Mouse (Mus musculus): Measurements from ENCODE around the gene Dlg2.

Gene Dlg2

GRCm38 (mm10) chr7:91582203-91582602, 1105.7 kb downstream of the Dlg2 start:
- no peak for DNase-seq (ENCODE audit: low spot score)

GRCm38 (mm10) chr7:91583566-91583965, 1107.1 kb downstream of the Dlg2 start:
- DNase-seq (ENCODE audit: low spot score), result no peak

GRCm38 (mm10) chr7:91591261-91592170, 1115.0 kb downstream of the Dlg2 start:
- DNase-seq (ENCODE audit: low spot score), result no peak

DNA sequence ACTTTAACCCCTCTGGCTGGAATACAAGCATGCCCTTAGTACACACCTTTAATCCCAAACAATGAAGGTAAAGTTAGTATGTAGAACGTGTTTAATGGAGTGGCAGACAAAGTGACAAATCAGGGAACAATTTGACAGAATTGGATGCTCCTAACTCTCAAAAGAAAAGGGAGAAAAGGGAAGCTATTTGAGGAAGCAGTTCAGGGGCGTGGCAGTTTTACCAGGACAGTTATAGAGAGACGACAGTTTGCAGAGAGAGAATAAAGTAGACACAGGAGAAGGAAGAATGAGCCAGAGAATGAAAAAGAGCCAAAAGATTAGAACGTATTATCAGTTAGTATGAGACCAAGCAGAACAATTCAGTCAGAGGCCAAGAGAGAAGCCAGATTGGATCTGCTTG, 1122.1 kb downstream of the Dlg2 start:
- no peak for DNase-seq (ENCODE audit: low spot score)

DNA sequence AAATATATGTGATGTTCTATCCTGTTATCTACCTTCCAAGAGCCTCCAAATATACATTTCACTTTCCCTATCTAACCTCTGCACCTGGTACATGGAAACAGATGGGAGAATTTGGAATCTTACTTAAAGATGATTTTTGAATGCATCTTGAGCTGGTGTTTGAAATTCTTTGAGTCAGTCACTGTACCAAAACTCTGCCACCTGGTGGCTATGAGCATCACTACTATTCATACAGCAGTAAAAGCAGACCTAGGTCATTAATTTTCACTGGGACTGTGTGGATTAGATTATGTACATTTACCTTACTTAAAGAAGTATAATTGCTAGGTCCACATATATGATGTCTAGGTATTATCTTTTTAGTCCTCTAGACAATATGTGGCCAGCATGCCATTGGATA, 1124.8 kb downstream of the Dlg2 start:
- DNase-seq (ENCODE audit: low spot score), result no peak

- DNase-seq (ENCODE audit: low spot score), result no peak
Observed at GRCm38 (mm10) chr7:91603561-91603960, 1127.1 kb downstream of the Dlg2 start.

DNA sequence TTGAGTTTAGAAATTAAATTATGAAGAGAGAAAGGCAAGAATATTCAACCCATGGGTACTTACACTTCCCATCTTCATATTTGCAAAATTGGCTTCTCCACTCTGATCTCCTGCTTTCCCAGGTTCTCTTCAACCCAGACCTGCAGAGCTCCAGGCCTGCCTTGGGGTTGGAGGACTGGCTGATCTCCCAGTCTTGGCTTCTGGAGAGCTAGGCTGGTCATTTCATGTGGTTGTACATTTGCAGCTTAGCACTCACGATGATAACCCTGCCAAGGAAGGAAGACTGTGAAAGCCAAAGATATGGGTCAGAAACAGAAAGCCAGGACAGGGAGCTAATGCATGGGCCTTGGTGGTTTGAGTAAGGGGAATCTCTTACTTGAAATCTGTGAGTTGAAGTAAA, 1176.6 kb downstream of the Dlg2 start:
- no peak for DNase-seq (ENCODE audit: low spot score)

DNA sequence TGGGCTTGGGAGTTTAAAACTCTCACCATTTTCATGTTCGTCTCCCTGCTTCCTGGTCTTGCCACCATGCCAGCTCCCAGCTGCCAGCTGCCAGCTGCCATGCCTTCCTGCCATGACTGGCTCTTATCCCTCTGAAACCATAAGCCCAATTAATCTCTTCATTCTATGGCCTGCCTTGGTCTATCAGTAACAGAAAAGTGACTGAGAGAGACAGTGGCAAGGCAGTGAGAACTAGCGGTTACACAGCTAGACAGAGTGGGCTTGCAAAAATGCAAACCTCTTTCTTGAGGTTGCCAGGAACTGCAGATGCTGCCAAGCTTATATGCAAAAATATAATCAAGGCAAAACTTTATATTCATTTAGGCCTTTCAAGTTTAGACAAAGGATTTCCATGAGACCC, 1183.0 kb downstream of the Dlg2 start:
- DNase-seq (ENCODE audit: low spot score), result no peak

- no peak for DNase-seq (ENCODE audit: low spot score)
Observed at GRCm38 (mm10) chr7:91672236-91673017, 1196.0 kb downstream of the Dlg2 start.

DNA sequence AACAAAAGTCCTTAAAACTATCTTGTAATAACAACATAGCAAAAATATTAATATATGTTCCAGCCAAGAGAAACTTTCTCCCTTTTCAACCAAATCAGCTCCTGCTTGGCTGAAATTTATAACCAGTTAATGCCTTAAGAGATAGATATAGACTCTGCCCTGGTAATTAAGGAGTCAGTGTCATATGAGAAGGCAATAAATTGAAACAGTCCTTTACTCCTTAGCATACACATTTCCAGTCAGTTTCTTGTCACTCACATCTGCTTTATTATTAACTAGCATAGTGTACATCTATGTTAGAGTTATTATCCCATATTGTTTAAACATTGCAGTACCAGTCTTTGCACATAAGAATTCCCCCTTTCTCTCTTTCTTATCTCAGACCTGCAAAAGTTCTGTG, 1197.9 kb downstream of the Dlg2 start:
- DNase-seq (ENCODE audit: low spot score), result no peak

GRCm38 (mm10) chr7:91677934-91678333, 1201.5 kb downstream of the Dlg2 start:
- DNase-seq (ENCODE audit: low spot score), result no peak

DNA sequence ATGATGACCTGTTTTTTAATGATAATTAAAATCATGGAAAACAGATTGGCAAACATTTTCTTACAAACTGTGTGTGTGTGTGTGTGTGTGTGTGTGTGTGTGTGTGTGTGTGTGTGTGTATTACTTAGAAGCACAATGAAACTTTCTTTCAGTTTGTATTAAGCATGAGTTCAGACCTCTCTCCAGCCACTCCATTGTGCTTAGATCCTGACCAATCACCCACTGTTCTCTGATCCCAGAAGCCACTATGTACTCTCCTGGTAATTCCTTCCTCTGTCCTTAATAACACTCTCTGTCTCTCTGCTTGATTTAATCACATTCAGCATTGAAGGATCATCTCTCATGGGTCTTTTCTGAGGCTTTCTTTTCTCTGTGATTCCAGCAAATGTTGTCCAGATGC, 1211.5 kb downstream of the Dlg2 start:
- DNase-seq (ENCODE audit: low spot score), result no peak

GRCm38 (mm10) chr7:91689829-91690228, 1213.4 kb downstream of the Dlg2 start:
- no peak for DNase-seq (ENCODE audit: low spot score)

GRCm38 (mm10) chr7:91709853-91710252, 1233.4 kb downstream of the Dlg2 start:
- no peak for DNase-seq (ENCODE audit: low spot score)

DNA sequence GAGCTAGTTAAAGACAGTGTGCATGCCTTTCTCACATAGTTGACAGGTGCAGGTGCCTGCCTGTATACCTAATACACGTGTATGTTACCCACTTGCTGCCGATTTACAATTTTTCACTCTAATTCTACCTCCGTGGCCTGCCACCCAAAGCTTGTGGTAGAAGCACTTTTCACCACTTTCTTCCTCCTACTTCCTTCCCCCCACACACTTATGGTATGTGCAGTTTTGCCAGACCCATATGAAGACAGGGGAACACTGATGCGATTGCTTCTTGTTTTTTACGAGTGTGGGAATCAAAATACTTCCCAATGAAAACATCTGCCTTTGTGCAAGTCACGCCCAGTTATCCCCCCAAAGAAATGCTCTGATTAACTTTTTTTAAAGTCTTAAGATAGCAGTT, 1234.7 kb downstream of the Dlg2 start:
- no peak for DNase-seq (ENCODE audit: low spot score)

- no peak for DNase-seq (ENCODE audit: low spot score)
Observed at GRCm38 (mm10) chr7:91715776-91716175, 1239.3 kb downstream of the Dlg2 start.

DNA sequence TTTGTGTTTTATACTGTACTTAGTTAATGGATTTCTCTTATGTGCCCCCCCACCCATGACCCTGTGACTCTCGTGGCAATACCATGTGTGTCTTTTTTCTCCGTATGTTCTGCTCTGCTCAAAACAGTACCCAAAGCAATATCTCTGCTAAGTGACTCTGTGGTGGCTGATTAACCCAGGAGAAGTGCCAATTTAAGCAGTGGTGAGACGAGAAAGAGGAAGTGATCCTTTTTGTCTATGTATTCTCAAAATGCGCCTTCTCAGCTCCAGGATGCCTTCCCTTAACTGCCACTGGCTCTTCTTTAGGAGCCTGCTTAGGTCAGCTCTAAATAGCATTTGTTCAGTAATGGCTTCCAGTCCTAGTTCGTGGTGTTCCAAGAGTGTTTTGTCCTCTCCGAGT, 1240.2 kb downstream of the Dlg2 start:
- no peak for DNase-seq (ENCODE audit: low spot score)

DNA sequence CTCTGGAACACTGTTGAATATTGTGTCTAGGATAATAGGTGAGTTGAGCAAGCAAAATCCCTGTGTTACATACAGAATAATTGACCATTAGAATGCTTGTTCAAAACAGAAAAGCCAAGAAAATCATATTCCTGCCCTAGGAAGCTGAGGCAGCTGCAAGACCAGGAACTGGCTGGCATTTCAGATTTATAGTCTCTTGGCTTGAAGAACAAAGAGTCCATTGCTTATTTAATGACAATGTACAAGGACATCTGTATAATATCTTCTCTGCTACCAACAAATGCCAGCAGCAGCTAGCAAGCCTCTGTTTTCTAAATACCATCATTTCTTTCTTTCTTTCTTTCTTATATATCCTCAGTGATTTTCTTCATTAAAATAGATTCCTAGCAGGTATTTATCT, 1243.8 kb downstream of the Dlg2 start:
- no peak for DNase-seq (ENCODE audit: low spot score)

GRCm38 (mm10) chr7:91724397-91724796, 1247.9 kb downstream of the Dlg2 start:
- no peak for DNase-seq (ENCODE audit: low spot score)

- DNase-seq (ENCODE audit: low spot score), result no peak
Observed at GRCm38 (mm10) chr7:91740748-91741147, 1264.3 kb downstream of the Dlg2 start.

- no peak for DNase-seq (ENCODE audit: low spot score)
Observed at GRCm38 (mm10) chr7:91753151-91753861, 1276.8 kb downstream of the Dlg2 start.

GRCm38 (mm10) chr7:91767648-91768047, 1291.2 kb downstream of the Dlg2 start:
- no peak for DNase-seq (ENCODE audit: low spot score)

- no peak for DNase-seq (ENCODE audit: low spot score)
Observed at GRCm38 (mm10) chr7:91778673-91779072, 1302.2 kb downstream of the Dlg2 start.

Measured in ovary, postnatal 14 days (tissue).